Mouse (Mus musculus) liver, embryonic 14.5 days (tissue): ENCODE measurements around the gene Spryd3. TPM values are rescaled to one million over a fixed set of nuclear protein-coding genes. Genes with fewer than 3 reads are reported as not detected.
A peak's percentile ranks its signal among the peaks of the same experiment; 100 is the strongest.

Source experiments
- ATAC-seq: fragments of 200-750 bp; cut with Nextera tagmentation; 2 replicates; pipeline ENCODE4 v1.8.0; 2017; ENCODE audit warnings: moderate number of reproducible peaks, mild to moderate bottlenecking, moderate library complexity; ENCODE audit not compliant: insufficient read depth
- DNase-seq, 3 experiments: peaks; one replicate each; pipeline ENCODE4 v3.0.0-alpha.2; 2012 to 2013; ENCODE audit warnings: low read depth in 3 of 3, low spot score in 3 of 3
- H3K27ac ChIP-seq: fragments of 300-500 bp; sonication (generic); 2 replicates; pipeline ENCODE4 v1.5.1; 2014; ENCODE audit warnings: moderate library complexity, mild to moderate bottlenecking, control low read depth, inconsistent platforms
- H3K27me3 ChIP-seq: fragments of 300-500 bp; sonication (generic); 2 replicates; pipeline ENCODE4 v1.6.1; 2014; ENCODE audit warnings: mild to moderate bottlenecking, low read length, moderate library complexity; ENCODE audit not compliant: control insufficient read depth, insufficient read depth
- H3K36me3 ChIP-seq: fragments of 300-500 bp; sonication (generic); replicated peaks from 2 replicates; pipeline ENCODE4 v1.6.1; 2014; ENCODE audit warnings: low read depth; ENCODE audit not compliant: control insufficient read depth, insufficient read depth
- H3K4me1 ChIP-seq, 2 experiments: fragments of 200-500 bp in 1 of 2; fragments of 300-500 bp in 1 of 2; sonication (generic) in 1 of 2; replicated peaks; 2 replicates each; pipeline ENCODE4 v1.6.1; 2012 to 2014; ENCODE audit warnings: antibody characterized with exemption in 1 of 2, inconsistent platforms in 1 of 2, low read length in 1 of 2; ENCODE audit not compliant: control insufficient read depth in 2 of 2, insufficient read depth in 2 of 2
- H3K4me2 ChIP-seq: fragments of 300-500 bp; sonication (generic); 2 replicates; pipeline ENCODE4 v1.6.1; 2014; ENCODE audit warnings: low read depth, mild to moderate bottlenecking, control low read depth, moderate library complexity
- H3K4me3 ChIP-seq, 2 experiments: fragments of 200-500 bp in 1 of 2; fragments of 300-500 bp in 1 of 2; sonication (generic) in 1 of 2; 2 replicates each; pipeline ENCODE4 v1.5.1; 2012 to 2014; ENCODE audit warnings: low read depth in 2 of 2, low read length in 2 of 2, mild to moderate bottlenecking in 2 of 2, control low read depth in 1 of 2, inconsistent platforms in 1 of 2, moderate library complexity in 1 of 2; ENCODE audit not compliant: insufficient read depth in 1 of 2
- H3K9ac ChIP-seq: fragments of 300-500 bp; sonication (generic); replicated peaks from 2 replicates; pipeline ENCODE4 v1.6.1; 2014; ENCODE audit warnings: mild to moderate bottlenecking, control low read depth, moderate library complexity
- H3K9me3 ChIP-seq: fragments of 300-500 bp; sonication (generic); 2 replicates; pipeline ENCODE4 v1.6.1; 2016; ENCODE audit warnings: low read length, mixed read lengths; ENCODE audit not compliant: control insufficient read depth
- CTCF ChIP-seq: IDR thresholded peaks from 2 replicates; pipeline ENCODE4 v1.5.1; 2016; ENCODE audit warnings: antibody characterized with exemption, low read depth, control low read depth
- EP300 ChIP-seq: IDR thresholded peaks from 2 replicates; pipeline ENCODE4 v1.6.1; 2016; ENCODE audit warnings: antibody characterized with exemption, low read depth
- WGBS: fragments of 180-500 bp; shearing (Covaris S2); extraction: QIAGEN DNeasy Blood & Tissue Kit; methylation state at CpG from one replicate; pipeline ENCODE4 v1.1.7; 2014; ENCODE audit not compliant: insufficient replicate concordance; 5-methylcytosine and 5-hydroxymethylcytosine counted together
- polyA plus RNA-seq, 2 experiments: library from polyadenylated mRNA; depleted of rRNA in 1 of 2; stranded (reverse) in 1 of 2; unstranded in 1 of 2; fragments of >200 nt; fragmentation: Nextera tagmentation in 1 of 2; extraction: Ambion mirVana in 1 of 2; gene quantifications; 2 replicates each; pipeline versions ENCODE4 v1.2.1 to v1.2.3; 2012 to 2014

The Spryd3 gene
- polyA plus RNA-seq, 2 experiments = 8.8 to 12.5 TPM

GRCm38 (mm10) chr15:102100161-102100981 is 35.7 kb downstream of the Spryd3 start, which contains the start of gene Tns2:
Gene Tns2 (plus strand): TSS chr15:102100413.
- no peaks in the 10 kb centered on the region for H3K9me3 ChIP-seq
- no peak within 1 kb of the TSS; the same call in 1 of the 2 replicates for H3K9ac ChIP-seq
- H3K36me3 ChIP-seq = peaks cover 12% of the 10 kb centered on the region
- ATAC-seq (peak; percentile 51), DNase-seq (peak in 1 of 3 experiments; percentile 36)
- peak within 1 kb of the TSS; percentile 38 to 51 for H3K4me3 ChIP-seq
- TF ChIP-seq CTCF = peak; percentile 37; the same call in 1 of the 2 replicates
- TF ChIP-seq EP300 = no peak
- H3K4me1 ChIP-seq = peaks cover 0 to 18% of the 10 kb centered on the region in 2 experiments; a peak in 2 of 4 replicates
- H3K27me3 ChIP-seq = peaks cover 9% of the 10 kb centered on the region
- peak within 1 kb of the TSS; percentile 81 for H3K4me2 ChIP-seq
- under 1% methylated on average over 76 of the region's 82 CpGs for WGBS
- no peak within 1 kb of the TSS for H3K27ac ChIP-seq

GRCm38 (mm10) chr15:102099771-102100160 is 36.3 kb downstream of the Spryd3 start:
- peaks cover 9% of the 10 kb centered on the region for H3K27me3 ChIP-seq
- no peak for DNase-seq
- WGBS = 21% methylated on average over 8 of the region's 8 CpGs
- no peak overlapping the region; the same call in 1 of the 2 replicates for H3K9ac ChIP-seq
- peak overlapping the region; percentile 81 for H3K4me2 ChIP-seq
- TF ChIP-seq EP300 = no peak
- H3K9me3 ChIP-seq = no peaks in the 10 kb centered on the region
- H3K27ac ChIP-seq = no peak overlapping the region
- H3K4me1 ChIP-seq = peaks cover 0 to 18% of the 10 kb centered on the region in 2 experiments; a peak in 2 of 4 replicates
- H3K4me3 ChIP-seq = peak overlapping the region; percentile 38 to 51
- no peak for ATAC-seq
- H3K36me3 ChIP-seq = peaks cover 17% of the 10 kb centered on the region

- Histone ChIP-seq H3K36me3 (peaks cover 22% of the 10 kb centered on the region), H3K9me3 (no peaks in the 10 kb centered on the region), H3K4me3 (no peak overlapping the region), H3K9ac (no peak overlapping the region), H3K4me1 (peaks cover 0 to 15% of the 10 kb centered on the region in 2 experiments; a peak in 2 of 4 replicates), H3K27me3 (peaks cover 8% of the 10 kb centered on the region), H3K4me2 (peak overlapping the region; percentile 81; the same call in 1 of the 2 replicates), H3K27ac (no peak overlapping the region)
- no peak for ATAC-seq
- TF ChIP-seq EP300 = no peak
- no peak for TF ChIP-seq CTCF
- DNase-seq = no peak
- 46% methylated on average over 5 of the region's 5 CpGs for WGBS
Observed at GRCm38 (mm10) chr15:102099260-102099659, 36.8 kb downstream of the Spryd3 start.

- peaks cover 6% of the 10 kb centered on the region for H3K27me3 ChIP-seq
- H3K9ac ChIP-seq = no peak overlapping the region
- DNase-seq = no peak
- H3K4me3 ChIP-seq = no peak overlapping the region
- no peaks in the 10 kb centered on the region for H3K9me3 ChIP-seq
- no peak overlapping the region for H3K27ac ChIP-seq
- H3K4me2 ChIP-seq = no peak overlapping the region
- ATAC-seq = no peak
- 53% methylated on average over 5 of the region's 5 CpGs for WGBS
- peaks cover 34% of the 10 kb centered on the region for H3K36me3 ChIP-seq
- H3K4me1 ChIP-seq = peaks cover 0 to 6% of the 10 kb centered on the region in 2 experiments; a peak in 1 of 4 replicates
- TF ChIP-seq EP300 (no peak), CTCF (no peak)
Observed at GRCm38 (mm10) chr15:102097991-102098555, 38.0 kb downstream of the Spryd3 start.
